Mouse (Mus musculus): ENCODE results near the gene Acap1. TPM values are rescaled to one million over a fixed set of nuclear protein-coding genes. Genes with fewer than 3 reads are reported as not detected.
A peak's percentile ranks its signal among the peaks of the same experiment; 100 is the strongest.

Acap1 gene
- polyA plus RNA-seq, 1 experiment from 2014 or later: 0.33 TPM

DNA sequence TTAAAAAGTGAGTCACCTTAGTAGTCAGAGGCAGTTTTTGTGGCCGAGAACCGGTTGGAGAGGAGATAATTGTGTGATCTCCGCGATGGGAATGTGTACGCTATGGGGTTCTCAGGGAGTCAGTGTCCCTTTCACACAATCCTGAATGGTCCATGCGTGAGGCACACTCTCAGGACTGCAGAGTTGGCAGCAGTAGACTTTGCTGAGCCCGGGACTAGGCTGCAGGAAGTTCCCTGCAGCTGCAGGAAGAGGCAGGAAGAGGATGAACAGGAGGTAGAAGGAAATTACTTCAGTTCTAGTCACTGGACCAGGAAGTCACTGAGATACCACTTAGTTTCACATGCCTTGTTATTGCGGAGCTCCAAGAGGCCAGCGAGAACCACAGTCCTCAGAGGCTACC, 46.2 kb downstream of the Acap1 start:
- ATAC-seq (replicated peaks; ENCODE audit: low FRiP score, low read depth): no peak

DNA sequence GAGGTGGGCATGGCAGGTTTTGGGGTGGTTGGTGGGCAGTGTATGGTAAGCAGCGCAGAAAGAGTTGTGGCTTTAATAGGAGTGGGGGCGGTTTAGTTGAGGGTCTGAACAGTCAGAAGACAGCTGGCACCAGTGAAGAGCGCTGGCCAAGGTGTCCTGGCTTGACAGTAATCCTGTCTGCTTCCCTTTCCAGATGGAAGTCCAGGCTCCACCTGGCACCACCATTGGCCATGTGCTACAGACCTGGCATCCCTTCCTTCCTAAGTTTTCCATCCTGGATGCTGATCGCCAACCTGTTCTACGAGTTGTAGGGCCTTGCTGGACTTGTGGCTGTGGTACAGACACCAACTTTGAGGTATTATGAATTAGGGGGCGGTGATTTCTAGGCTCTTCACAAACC, 47.3 kb downstream of the Acap1 start:
- no peak for DNase-seq (ENCODE audit: low spot score)
- Histone ChIP-seq H3K4me2 (ENCODE audit: low read length) (no peak overlapping the region), H3K9me3 (replicated peaks; ENCODE audit: low read length) (no peaks in the 10 kb centered on the region), H3K4me3 (replicated peaks; ENCODE audit: low read depth, low read length) (no peak overlapping the region), H3K36me3 (ENCODE audit: insufficient read depth, low read length) (peaks cover 30% of the 10 kb centered on the region), H3K9ac (ENCODE audit: low read depth, low read length) (no peak overlapping the region), H3K4me1 (replicated peaks; ENCODE audit: insufficient read depth, low read length) (peaks cover 9% of the 10 kb centered on the region; the same call in 1 of the 2 replicates), H3K27ac (no peak overlapping the region), H3K27me3 (ENCODE audit: insufficient read depth, low read length) (no peaks in the 10 kb centered on the region)
- 95% methylated on average over 6 of the region's 6 CpGs for WGBS
- TF ChIP-seq CTCF (IDR thresholded peaks at IDR 0.05; ENCODE audit: low read depth): no peak
- no peak for ATAC-seq (replicated peaks; ENCODE audit: low FRiP score, low read depth)

More for the DNA sequence above, 46.2 kb downstream of the Acap1 start:
- Histone ChIP-seq H3K9ac (ENCODE audit: low read depth, low read length) (no peak overlapping the region), H3K27ac (no peak overlapping the region), H3K4me3 (replicated peaks; ENCODE audit: low read depth, low read length) (no peak overlapping the region), H3K27me3 (ENCODE audit: insufficient read depth, low read length) (no peaks in the 10 kb centered on the region), H3K4me2 (ENCODE audit: low read length) (no peak overlapping the region), H3K4me1 (replicated peaks; ENCODE audit: insufficient read depth, low read length) (peaks cover 9% of the 10 kb centered on the region; the same call in 1 of the 2 replicates), H3K9me3 (replicated peaks; ENCODE audit: low read length) (no peaks in the 10 kb centered on the region), H3K36me3 (ENCODE audit: insufficient read depth, low read length) (peaks cover 30% of the 10 kb centered on the region)
- 92% methylated on average over 9 of the region's 9 CpGs for WGBS
- no peak for DNase-seq (ENCODE audit: low spot score)
- TF ChIP-seq CTCF (IDR thresholded peaks at IDR 0.05; ENCODE audit: low read depth): no peak

DNA sequence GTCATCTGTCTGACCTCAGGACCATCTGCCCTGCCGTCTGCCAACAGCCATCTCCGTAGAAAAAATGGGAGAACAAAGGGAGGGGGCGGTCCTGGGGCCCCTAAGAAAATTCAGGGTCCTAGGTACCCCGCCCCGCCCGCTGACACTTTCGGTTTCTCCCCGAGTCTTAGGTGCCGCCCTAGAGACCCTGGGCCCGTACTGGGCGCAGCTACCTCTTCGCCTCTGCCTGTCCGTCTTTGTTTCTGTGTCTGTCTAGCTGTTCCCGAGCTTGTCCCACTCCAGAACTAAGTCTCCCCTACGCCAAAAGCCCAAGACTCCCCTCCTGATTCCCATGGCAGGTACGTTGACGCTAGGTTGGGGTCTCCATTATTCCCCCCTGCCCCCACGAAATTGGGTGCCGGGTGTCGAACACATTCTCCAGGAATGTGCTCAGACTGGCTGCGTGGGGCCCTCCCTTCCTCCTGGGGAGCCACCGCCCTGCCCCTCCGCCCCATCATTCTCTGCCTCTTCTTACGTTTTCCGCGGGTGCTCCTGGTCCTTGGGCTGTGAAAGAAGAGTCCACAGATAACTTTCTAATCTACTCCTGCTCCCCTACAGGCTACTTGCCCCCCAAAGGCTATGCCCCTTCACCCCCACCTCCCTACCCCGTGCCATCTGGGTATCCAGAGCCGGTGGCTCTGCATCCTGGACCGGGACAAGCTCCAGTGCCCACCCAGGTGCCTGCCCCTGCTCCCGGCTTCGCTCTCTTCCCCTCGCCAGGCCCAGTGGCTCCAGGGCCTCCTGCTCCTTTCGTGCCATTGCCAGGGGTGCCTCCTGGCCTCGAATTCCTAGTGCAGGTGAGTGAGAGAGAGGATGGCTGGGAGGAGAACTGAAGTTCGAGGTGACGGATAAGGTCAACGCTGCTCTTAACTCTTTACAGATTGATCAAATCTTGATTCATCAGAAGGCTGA, 48.3 kb downstream of the Acap1 start:
- H3K27ac ChIP-seq: peak overlapping the region; percentile 96
- ATAC-seq (replicated peaks; ENCODE audit: low FRiP score, low read depth) (peak; percentile 27), DNase-seq (ENCODE audit: low spot score) (peak; percentile 46)
- no peaks in the 10 kb centered on the region for H3K9me3 ChIP-seq (replicated peaks; ENCODE audit: low read length)
- peak overlapping the region; percentile 75 for H3K4me3 ChIP-seq (replicated peaks; ENCODE audit: low read depth, low read length)
- peaks cover 28% of the 10 kb centered on the region for H3K36me3 ChIP-seq (ENCODE audit: insufficient read depth, low read length)
- H3K4me1 ChIP-seq (replicated peaks; ENCODE audit: insufficient read depth, low read length): peaks cover 9% of the 10 kb centered on the region; the same call in 1 of the 2 replicates
- H3K9ac ChIP-seq (ENCODE audit: low read depth, low read length): peak overlapping the region; percentile 83
- no peak for TF ChIP-seq CTCF (IDR thresholded peaks at IDR 0.05; ENCODE audit: low read depth)
- H3K27me3 ChIP-seq (ENCODE audit: insufficient read depth, low read length): no peaks in the 10 kb centered on the region
- peak overlapping the region; percentile 75 for H3K4me2 ChIP-seq (ENCODE audit: low read length)
- WGBS: 8% methylated on average over 37 of the region's 37 CpGs

DNA sequence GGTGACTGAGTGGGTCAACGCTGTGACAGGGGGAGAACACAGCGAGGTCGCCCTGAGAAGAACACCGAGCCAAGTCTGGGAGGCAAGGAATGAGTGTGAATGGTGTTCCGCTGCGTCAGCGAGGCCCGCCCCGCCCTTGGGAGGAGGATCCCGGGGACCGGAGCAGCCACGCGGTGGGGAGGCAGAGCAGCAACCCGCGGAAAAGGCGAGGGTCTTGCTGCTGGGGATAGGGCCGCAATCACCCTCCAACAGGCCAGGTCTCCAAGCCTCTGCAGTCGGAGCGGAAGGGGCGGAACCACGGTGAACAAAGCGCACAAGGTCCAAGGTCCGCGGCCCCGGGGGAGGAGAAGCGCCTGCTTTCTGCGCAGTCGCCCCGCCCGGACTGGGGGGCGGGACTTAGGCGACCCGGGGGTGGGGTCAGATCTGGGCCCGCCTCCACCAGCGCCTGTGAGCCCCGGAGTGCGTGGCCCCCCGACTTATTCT, 49.1 kb downstream of the Acap1 start, which contains the start of gene Plscr3:
Gene Plscr3 (plus strand): TSS at position 179 of the 483 bp plus-strand sequence.
- Histone ChIP-seq H3K4me3 (replicated peaks; ENCODE audit: low read depth, low read length) (peak within 1 kb of the TSS; percentile 75), H3K9me3 (replicated peaks; ENCODE audit: low read length) (no peaks in the 10 kb centered on the region), H3K9ac (ENCODE audit: low read depth, low read length) (peak within 1 kb of the TSS; percentile 83), H3K4me1 (replicated peaks; ENCODE audit: insufficient read depth, low read length) (peaks cover 9% of the 10 kb centered on the region; the same call in 1 of the 2 replicates), H3K4me2 (ENCODE audit: low read length) (peak within 1 kb of the TSS; percentile 75), H3K27ac (peak within 1 kb of the TSS; percentile 96), H3K36me3 (ENCODE audit: insufficient read depth, low read length) (peaks cover 20% of the 10 kb centered on the region), H3K27me3 (ENCODE audit: insufficient read depth, low read length) (no peaks in the 10 kb centered on the region)
- ATAC-seq (replicated peaks; ENCODE audit: low FRiP score, low read depth) (peak; percentile 91), DNase-seq (ENCODE audit: low spot score) (peak; percentile 97)
- 0% methylated on average over 37 of the region's 38 CpGs for WGBS
- no peak for TF ChIP-seq CTCF (IDR thresholded peaks at IDR 0.05; ENCODE audit: low read depth)

DNA sequence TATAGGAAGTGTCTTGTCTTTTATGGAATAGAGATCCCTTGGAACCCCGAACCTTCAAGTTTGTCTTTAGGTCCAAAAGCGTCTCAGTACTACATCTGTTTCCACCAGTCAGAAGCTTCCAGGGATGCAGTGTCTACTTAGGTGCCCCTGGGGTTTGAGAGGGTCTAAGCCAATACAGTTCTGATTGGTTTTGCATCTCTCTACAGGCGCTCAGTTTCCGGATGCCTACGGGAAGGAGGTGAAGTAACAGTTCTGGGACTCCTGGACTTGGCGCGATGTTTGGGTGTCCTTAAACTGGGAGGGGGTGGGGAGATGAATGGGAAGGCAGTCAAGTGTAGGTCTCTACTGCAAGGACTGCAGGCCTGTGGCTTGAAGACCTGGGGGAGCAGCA, 56.6 kb downstream of the Acap1 start:
- peaks cover 26% of the 10 kb centered on the region for H3K4me1 ChIP-seq (replicated peaks; ENCODE audit: insufficient read depth, low read length)
- DNase-seq (ENCODE audit: low spot score) (peak; percentile 54), ATAC-seq (replicated peaks; ENCODE audit: low FRiP score, low read depth) (no peak)
- H3K36me3 ChIP-seq (ENCODE audit: insufficient read depth, low read length): no peaks in the 10 kb centered on the region
- WGBS: 3% methylated on average over 7 of the region's 7 CpGs
- H3K4me3 ChIP-seq (replicated peaks; ENCODE audit: low read depth, low read length): peak overlapping the region; percentile 59
- H3K9ac ChIP-seq (ENCODE audit: low read depth, low read length): peak overlapping the region; percentile 75
- H3K4me2 ChIP-seq (ENCODE audit: low read length): peak overlapping the region; percentile 97
- no peaks in the 10 kb centered on the region for H3K27me3 ChIP-seq (ENCODE audit: insufficient read depth, low read length)
- no peak for TF ChIP-seq CTCF (IDR thresholded peaks at IDR 0.05; ENCODE audit: low read depth)
- no peaks in the 10 kb centered on the region for H3K9me3 ChIP-seq (replicated peaks; ENCODE audit: low read length)
- peak overlapping the region; percentile 93 for H3K27ac ChIP-seq

DNA sequence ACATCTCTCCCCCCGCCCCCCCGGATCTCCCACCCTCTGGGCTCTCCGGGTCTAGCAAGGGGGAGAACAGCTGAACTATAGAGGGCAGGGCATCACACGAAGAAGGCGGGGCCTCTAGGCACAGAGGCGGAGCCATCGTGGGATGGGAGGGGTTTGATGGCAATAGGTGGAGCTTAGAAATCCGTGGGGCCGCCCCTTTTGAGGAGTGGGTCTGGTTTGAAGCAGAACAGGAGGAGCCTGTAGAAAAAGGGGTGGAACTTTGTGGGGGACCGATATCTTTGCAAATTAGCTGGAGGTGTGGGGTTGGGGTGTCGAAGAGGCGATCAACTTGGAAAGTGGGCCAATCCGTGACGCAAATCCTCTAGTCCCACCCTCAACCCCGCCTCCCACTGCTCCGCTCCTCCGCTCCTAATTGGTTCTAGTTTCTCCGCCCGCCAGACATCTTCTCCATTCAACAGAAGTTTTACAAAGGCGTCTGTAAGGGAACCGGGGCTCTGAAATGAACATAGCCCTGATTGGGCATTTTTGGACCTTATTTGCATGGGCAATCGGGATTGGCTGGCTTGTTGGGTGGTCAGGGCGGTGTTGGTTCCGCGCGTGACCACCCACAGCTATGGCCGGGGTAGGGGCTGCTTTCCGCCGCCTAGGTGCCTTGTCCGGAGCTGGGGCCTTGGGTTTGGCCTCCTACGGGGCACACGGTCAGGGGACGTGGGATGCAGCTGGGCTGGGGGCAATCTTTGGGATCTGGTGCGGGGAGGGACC, 57.2 kb downstream of the Acap1 start, which contains the start of gene Tmem256:
Gene Tmem256 (plus strand): TSS at position 563 of the 762 bp plus-strand sequence.
- DNase-seq (ENCODE audit: low spot score): peak; percentile 100
- TF ChIP-seq CTCF (IDR thresholded peaks at IDR 0.05; ENCODE audit: low read depth): no peak
- peak within 1 kb of the TSS; percentile 93 for H3K27ac ChIP-seq
- peaks cover 27% of the 10 kb centered on the region for H3K4me1 ChIP-seq (replicated peaks; ENCODE audit: insufficient read depth, low read length)
- H3K4me2 ChIP-seq (ENCODE audit: low read length): peak within 1 kb of the TSS; percentile 97
- under 1% methylated on average over 34 of the region's 34 CpGs for WGBS
- no peaks in the 10 kb centered on the region for H3K36me3 ChIP-seq (ENCODE audit: insufficient read depth, low read length)
- H3K9me3 ChIP-seq (replicated peaks; ENCODE audit: low read length): no peaks in the 10 kb centered on the region
- ATAC-seq (replicated peaks; ENCODE audit: low FRiP score, low read depth): peak; percentile 92
- H3K27me3 ChIP-seq (ENCODE audit: insufficient read depth, low read length): no peaks in the 10 kb centered on the region
- peak within 1 kb of the TSS; percentile 59 for H3K4me3 ChIP-seq (replicated peaks; ENCODE audit: low read depth, low read length)
- peak within 1 kb of the TSS; percentile 75 for H3K9ac ChIP-seq (ENCODE audit: low read depth, low read length)
